Mouse (Mus musculus) intestine, embryonic 16.5 days (tissue): Measurements from ENCODE around the gene Smyd5. TPM values are rescaled to one million over a fixed set of nuclear protein-coding genes. Genes with fewer than 3 reads are reported as not detected.

Experiments used
- ATAC-seq: fragments of 200-750 bp; cut with Nextera tagmentation; 2 replicates; pipeline ENCODE4 v1.8.0; 2017; ENCODE audit warnings: moderate TSS enrichment, moderate library complexity
- H3K27ac ChIP-seq: fragments of 300-500 bp; sonication (generic); 2 replicates; pipeline ENCODE4 v1.5.1; 2014; ENCODE audit warnings: mild to moderate bottlenecking, low read length
- H3K27me3 ChIP-seq: fragments of 300-500 bp; sonication (generic); replicated peaks from 2 replicates; pipeline ENCODE4 v1.6.1; 2014; ENCODE audit warnings: low read length, control low read depth, mixed read lengths; ENCODE audit not compliant: control insufficient read depth, insufficient read depth
- H3K36me3 ChIP-seq: fragments of 300-500 bp; sonication (generic); 2 replicates; pipeline ENCODE4 v1.6.1; 2014; ENCODE audit warnings: low read length, control low read depth; ENCODE audit not compliant: control insufficient read depth, insufficient read depth
- H3K4me1 ChIP-seq: fragments of 300-500 bp; sonication (generic); 2 replicates; pipeline ENCODE4 v1.6.1; 2014; ENCODE audit warnings: low read length, control low read depth, mixed read lengths; ENCODE audit not compliant: control insufficient read depth, insufficient read depth
- H3K4me2 ChIP-seq: fragments of 300-500 bp; sonication (generic); 2 replicates; pipeline ENCODE4 v1.6.1; 2014; ENCODE audit warnings: low read depth, low read length, control low read depth
- H3K4me3 ChIP-seq: fragments of 300-500 bp; sonication (generic); 2 replicates; pipeline ENCODE4 v1.5.1; 2014; ENCODE audit warnings: mild to moderate bottlenecking, low read length
- H3K9ac ChIP-seq: fragments of 300-500 bp; sonication (generic); 2 replicates; pipeline ENCODE4 v1.6.1; 2014; ENCODE audit warnings: low read depth, low read length
- H3K9me3 ChIP-seq: fragments of 300-500 bp; sonication (generic); 2 replicates; pipeline ENCODE4 v1.6.1; 2016; ENCODE audit warnings: low read length, control low read depth; ENCODE audit not compliant: control insufficient read depth
- WGBS: fragments of 180-500 bp; shearing (Covaris S2); extraction: QIAGEN DNeasy Blood & Tissue Kit; methylation state at CpG from one replicate; pipeline ENCODE4 v1.1.7; 2014; 5-methylcytosine and 5-hydroxymethylcytosine counted together
- polyA plus RNA-seq: library from polyadenylated mRNA; unstranded; fragments of >200 nt; fragmentation: Nextera tagmentation; extraction: Ambion mirVana; gene quantifications from 2 replicates; pipeline ENCODE4 v1.2.1, GENCODE M21; 2015

Gene Smyd5
- polyA plus RNA-seq, 1 experiment from 2014 or later = 52.5 TPM

- Histone ChIP-seq H3K4me3 (no peak overlapping the region), H3K27me3 (peaks cover 39% of the 10 kb centered on the region), H3K9ac (no peak overlapping the region), H3K27ac (no peak overlapping the region), H3K4me1 (no peaks in the 10 kb centered on the region), H3K36me3 (no peaks in the 10 kb centered on the region), H3K9me3 (no peaks in the 10 kb centered on the region), H3K4me2 (no peak overlapping the region)
- WGBS = 13% methylated on average over 13 of the region's 13 CpGs
- ATAC-seq = peak; percentile 82
These were observed 21.0 kb upstream of the Smyd5 start for GRCm38 (mm10) chr6:85410771-85411273.

- no peak for ATAC-seq
- WGBS = 46% methylated on average over 3 of the region's 3 CpGs
- no peak overlapping the region for H3K9ac ChIP-seq
- no peak overlapping the region for H3K27ac ChIP-seq
- no peak overlapping the region for H3K4me2 ChIP-seq
- no peaks in the 10 kb centered on the region for H3K36me3 ChIP-seq
- no peaks in the 10 kb centered on the region for H3K27me3 ChIP-seq
- H3K9me3 ChIP-seq = no peaks in the 10 kb centered on the region
- no peak overlapping the region for H3K4me3 ChIP-seq
- H3K4me1 ChIP-seq = no peaks in the 10 kb centered on the region
These were observed 16.0 kb upstream of the Smyd5 start for GRCm38 (mm10) chr6:85415829-85416228.

- Histone ChIP-seq H3K4me1 (no peaks in the 10 kb centered on the region), H3K9ac (no peak overlapping the region), H3K36me3 (no peaks in the 10 kb centered on the region), H3K4me3 (no peak overlapping the region), H3K27me3 (no peaks in the 10 kb centered on the region), H3K4me2 (no peak overlapping the region), H3K27ac (no peak overlapping the region), H3K9me3 (no peaks in the 10 kb centered on the region)
- 73% methylated on average over 2 of the region's 2 CpGs for WGBS
- ATAC-seq = no peak
These were observed 12.6 kb upstream of the Smyd5 start for GRCm38 (mm10) chr6:85419150-85419549.

GRCm38 (mm10) chr6:85423836-85424379 is 7.9 kb upstream of the Smyd5 start, which contains the start of gene Noto:
Gene Noto (plus strand): TSS chr6:85423886.
- H3K4me3 ChIP-seq = no peak within 1 kb of the TSS
- no peaks in the 10 kb centered on the region for H3K9me3 ChIP-seq
- H3K27me3 ChIP-seq = 0 out of 2 replicates have a peak, but pooled peaks cover 2% of the 10 kb centered on the region
- H3K4me2 ChIP-seq = no peak within 1 kb of the TSS
- ATAC-seq = no peak; the same call in 1 of the 2 replicates
- 0 out of 2 replicates have a peak within 1 kb of the TSS, but pooled peaks have one; percentile 6 for H3K9ac ChIP-seq
- H3K27ac ChIP-seq = no peak within 1 kb of the TSS
- no peaks in the 10 kb centered on the region for H3K36me3 ChIP-seq
- no peaks in the 10 kb centered on the region for H3K4me1 ChIP-seq
- WGBS = 17% methylated on average over 28 of the region's 28 CpGs

- H3K27me3 ChIP-seq = 0 out of 2 replicates have a peak, but pooled peaks cover 2% of the 10 kb centered on the region
- peak; percentile 67 for ATAC-seq
- no peaks in the 10 kb centered on the region for H3K36me3 ChIP-seq
- no peak overlapping the region for H3K27ac ChIP-seq
- no peaks in the 10 kb centered on the region for H3K9me3 ChIP-seq
- peak overlapping the region; percentile 84 for H3K9ac ChIP-seq
- H3K4me3 ChIP-seq = peak overlapping the region; percentile 85
- 45% methylated on average over 8 of the region's 8 CpGs for WGBS
- H3K4me1 ChIP-seq = peaks cover 5% of the 10 kb centered on the region; the same call in 1 of the 2 replicates
- peak overlapping the region; percentile 74 for H3K4me2 ChIP-seq
These were observed 431 bp upstream of the Smyd5 start for GRCm38 (mm10) chr6:85431274-85431841.

GRCm38 (mm10) chr6:85433865-85434264 is 2.1 kb downstream of the Smyd5 start:
- no peak overlapping the region for H3K27ac ChIP-seq
- 79% methylated on average over 5 of the region's 5 CpGs for WGBS
- no peaks in the 10 kb centered on the region for H3K9me3 ChIP-seq
- H3K4me3 ChIP-seq = no peak overlapping the region
- no peak overlapping the region for H3K4me2 ChIP-seq
- peaks cover 5% of the 10 kb centered on the region; the same call in 1 of the 2 replicates for H3K4me1 ChIP-seq
- H3K36me3 ChIP-seq = no peaks in the 10 kb centered on the region
- no peak overlapping the region for H3K9ac ChIP-seq
- no peaks in the 10 kb centered on the region for H3K27me3 ChIP-seq
- no peak for ATAC-seq

- Histone ChIP-seq H3K9ac (no peak overlapping the region), H3K27me3 (no peaks in the 10 kb centered on the region), H3K27ac (no peak overlapping the region), H3K9me3 (no peaks in the 10 kb centered on the region), H3K4me3 (no peak overlapping the region), H3K4me2 (no peak overlapping the region), H3K36me3 (0 out of 2 replicates have a peak, but pooled peaks cover 3% of the 10 kb centered on the region), H3K4me1 (peaks cover 5% of the 10 kb centered on the region; the same call in 1 of the 2 replicates)
- WGBS = 85% methylated on average over 1 of the region's 1 CpGs
- ATAC-seq = no peak
These were observed 4.4 kb downstream of the Smyd5 start for GRCm38 (mm10) chr6:85436204-85436603.

- ATAC-seq = no peak
- no peaks in the 10 kb centered on the region for H3K9me3 ChIP-seq
- 0 out of 2 replicates have a peak, but pooled peaks cover 6% of the 10 kb centered on the region for H3K36me3 ChIP-seq
- H3K27me3 ChIP-seq = no peaks in the 10 kb centered on the region
- H3K9ac ChIP-seq = no peak overlapping the region
- H3K4me3 ChIP-seq = no peak overlapping the region
- no peak overlapping the region for H3K27ac ChIP-seq
- H3K4me1 ChIP-seq = 0 out of 2 replicates have a peak, but pooled peaks cover 3% of the 10 kb centered on the region
- no peak overlapping the region for H3K4me2 ChIP-seq
- 85% methylated on average over 5 of the region's 6 CpGs for WGBS
These were observed 4.8 kb downstream of the Smyd5 start for GRCm38 (mm10) chr6:85436631-85437030.

- no peak overlapping the region for H3K4me2 ChIP-seq
- no peaks in the 10 kb centered on the region for H3K27me3 ChIP-seq
- H3K4me1 ChIP-seq = no peaks in the 10 kb centered on the region
- H3K9ac ChIP-seq = no peak overlapping the region
- no peaks in the 10 kb centered on the region for H3K9me3 ChIP-seq
- H3K4me3 ChIP-seq = no peak overlapping the region
- peaks cover 17% of the 10 kb centered on the region; the same call in 1 of the 2 replicates for H3K36me3 ChIP-seq
- WGBS = 79% methylated on average over 4 of the region's 4 CpGs
- no peak overlapping the region for H3K27ac ChIP-seq
- no peak for ATAC-seq
These were observed 9.4 kb downstream of the Smyd5 start for GRCm38 (mm10) chr6:85441142-85441541.
